Mouse (Mus musculus) lung, embryonic 14.5 days (tissue): ENCODE results near the gene Cdc42ep2. TPM values are rescaled to one million over a fixed set of nuclear protein-coding genes. Genes with fewer than 3 reads are reported as not detected.

Source experiments
- ATAC-seq: fragments of 200-750 bp; cut with Nextera tagmentation; 2 replicates; pipeline ENCODE4 v1.8.0; 2017; ENCODE audit warnings: mild to moderate bottlenecking, moderate TSS enrichment, moderate library complexity; ENCODE audit not compliant: insufficient read depth
- DNase-seq: peaks from one replicate; pipeline ENCODE4 v3.0.0-alpha.2; 2015
- H3K27ac ChIP-seq: fragments of 300-500 bp; sonication (generic); 2 replicates; pipeline ENCODE4 v1.5.1; 2014; ENCODE audit warnings: low read depth, mild to moderate bottlenecking, moderate library complexity
- H3K27me3 ChIP-seq: fragments of 300-500 bp; sonication (generic); 2 replicates; pipeline ENCODE4 v1.6.1; 2014; ENCODE audit warnings: low read length, control low read depth; ENCODE audit not compliant: insufficient read depth
- H3K36me3 ChIP-seq: fragments of 300-500 bp; sonication (generic); 2 replicates; pipeline ENCODE4 v1.6.1; 2014; ENCODE audit warnings: control low read depth; ENCODE audit not compliant: insufficient read depth
- H3K4me1 ChIP-seq: fragments of 300-500 bp; sonication (generic); 2 replicates; pipeline ENCODE4 v1.6.1; 2014; ENCODE audit warnings: antibody characterized with exemption, control low read depth; ENCODE audit not compliant: insufficient read depth
- H3K4me2 ChIP-seq: fragments of 300-500 bp; sonication (generic); 2 replicates; pipeline ENCODE4 v1.6.1; 2014; ENCODE audit warnings: mild to moderate bottlenecking
- H3K4me3 ChIP-seq: fragments of 300-500 bp; sonication (generic); 2 replicates; pipeline ENCODE4 v1.5.1; 2014; ENCODE audit warnings: low read depth, low read length
- H3K9ac ChIP-seq: fragments of 300-500 bp; sonication (generic); 2 replicates; pipeline ENCODE4 v1.6.1; 2014
- H3K9me3 ChIP-seq: fragments of 300-500 bp; sonication (generic); 2 replicates; pipeline ENCODE4 v1.6.1; 2016; ENCODE audit warnings: low read depth, low read length, control low read depth
- CTCF ChIP-seq: IDR thresholded peaks from 2 replicates; pipeline ENCODE4 v1.5.1; 2016; ENCODE audit warnings: antibody characterized with exemption, low read depth
- WGBS: fragments of 180-500 bp; shearing (Covaris S2); extraction: QIAGEN DNeasy Blood & Tissue Kit; methylation state at CpG from one replicate; pipeline ENCODE4 v1.1.7; 2014; 5-methylcytosine and 5-hydroxymethylcytosine counted together
- polyA plus RNA-seq: library from polyadenylated mRNA; unstranded; fragments of >200 nt; fragmentation: Nextera tagmentation; extraction: Ambion mirVana; gene quantifications from 2 replicates; pipeline ENCODE4 v1.2.1, GENCODE M21; 2014

Gene Cdc42ep2
- 9.8 and 9.9 TPM in 2 replicates for polyA plus RNA-seq

- ATAC-seq, result peak; percentile 93
- Histone ChIP-seq H3K27ac (peak within 1 kb of the TSS; percentile 93), H3K4me3 (peak within 1 kb of the TSS; percentile 64), H3K9ac (peak within 1 kb of the TSS; percentile 62), H3K4me2 (peak within 1 kb of the TSS; percentile 96), H3K4me1 (peaks cover 31% of the 10 kb centered on the region), H3K9me3 (no peaks in the 10 kb centered on the region), H3K27me3 (no peaks in the 10 kb centered on the region), H3K36me3 (no peaks in the 10 kb centered on the region)
- peak; percentile 98 for DNase-seq
- under 1% methylated on average over 18 of the region's 18 CpGs for WGBS
- TF ChIP-seq CTCF, result no peak
Measured at GRCm38 (mm10) chr19:5924713-5925093, at the start of gene Cdc42ep2. Cdc42ep2 (minus strand) TSS chr19:5924816.

GRCm38 (mm10) chr19:5967664-5968063 is 43.0 kb upstream of the Cdc42ep2 start:
- Histone ChIP-seq H3K4me2 (no peak overlapping the region), H3K27me3 (no peaks in the 10 kb centered on the region), H3K4me1 (peaks cover 3% of the 10 kb centered on the region; the same call in 1 of the 2 replicates), H3K36me3 (no peaks in the 10 kb centered on the region), H3K4me3 (no peak overlapping the region), H3K9ac (no peak overlapping the region), H3K9me3 (no peaks in the 10 kb centered on the region), H3K27ac (no peak overlapping the region)
- WGBS, result 75% methylated on average over 10 of the region's 10 CpGs
- DNase-seq (no peak), ATAC-seq (no peak)
- TF ChIP-seq CTCF, result no peak

GRCm38 (mm10) chr19:5966786-5967185 is 42.2 kb upstream of the Cdc42ep2 start:
- DNase-seq (no peak), ATAC-seq (no peak)
- H3K4me1 ChIP-seq, result peaks cover 3% of the 10 kb centered on the region; the same call in 1 of the 2 replicates
- H3K9me3 ChIP-seq, result no peaks in the 10 kb centered on the region
- 70% methylated on average over 6 of the region's 6 CpGs for WGBS
- no peaks in the 10 kb centered on the region for H3K27me3 ChIP-seq
- H3K27ac ChIP-seq, result no peak overlapping the region
- H3K4me3 ChIP-seq, result no peak overlapping the region
- H3K36me3 ChIP-seq, result peaks cover under 1% of the 10 kb centered on the region; the same call in 1 of the 2 replicates
- H3K4me2 ChIP-seq, result no peak overlapping the region
- no peak overlapping the region for H3K9ac ChIP-seq
- no peak for TF ChIP-seq CTCF

GRCm38 (mm10) chr19:5965910-5966309 is 41.3 kb upstream of the Cdc42ep2 start:
- DNase-seq, result no peak
- peaks cover 3% of the 10 kb centered on the region; the same call in 1 of the 2 replicates for H3K4me1 ChIP-seq
- ATAC-seq, result no peak
- no peak overlapping the region for H3K9ac ChIP-seq
- H3K9me3 ChIP-seq, result no peaks in the 10 kb centered on the region
- H3K4me3 ChIP-seq, result no peak overlapping the region
- TF ChIP-seq CTCF, result no peak
- H3K36me3 ChIP-seq, result peaks cover 9% of the 10 kb centered on the region
- 81% methylated on average over 2 of the region's 2 CpGs for WGBS
- H3K27ac ChIP-seq, result no peak overlapping the region
- H3K4me2 ChIP-seq, result no peak overlapping the region
- H3K27me3 ChIP-seq, result no peaks in the 10 kb centered on the region

GRCm38 (mm10) chr19:5965280-5965679 is 40.7 kb upstream of the Cdc42ep2 start:
- no peak overlapping the region; the same call in 1 of the 2 replicates for H3K4me3 ChIP-seq
- H3K36me3 ChIP-seq, result peaks cover 16% of the 10 kb centered on the region
- H3K27me3 ChIP-seq, result no peaks in the 10 kb centered on the region
- 0 out of 2 replicates have a peak overlapping the region, but pooled peaks have one; percentile 6 for H3K9ac ChIP-seq
- ATAC-seq (no peak), DNase-seq (peak; percentile 94)
- no peaks in the 10 kb centered on the region for H3K9me3 ChIP-seq
- no peak overlapping the region for H3K4me2 ChIP-seq
- H3K27ac ChIP-seq, result no peak overlapping the region
- H3K4me1 ChIP-seq, result peaks cover 3% of the 10 kb centered on the region; the same call in 1 of the 2 replicates
- 4% methylated on average over 4 of the region's 4 CpGs for WGBS
- TF ChIP-seq CTCF, result peak; percentile 92

- peak overlapping the region; percentile 69 for H3K4me2 ChIP-seq
- no peaks in the 10 kb centered on the region for H3K27me3 ChIP-seq
- TF ChIP-seq CTCF, result no peak
- peaks cover 18% of the 10 kb centered on the region for H3K36me3 ChIP-seq
- no peaks in the 10 kb centered on the region for H3K9me3 ChIP-seq
- DNase-seq, result no peak
- H3K4me3 ChIP-seq, result peak overlapping the region; percentile 82
- WGBS, result 86% methylated on average over 2 of the region's 2 CpGs
- H3K4me1 ChIP-seq, result peaks cover 3% of the 10 kb centered on the region; the same call in 1 of the 2 replicates
- H3K27ac ChIP-seq, result 0 out of 2 replicates have a peak overlapping the region, but pooled peaks have one; percentile 16
- no peak for ATAC-seq
- H3K9ac ChIP-seq, result peak overlapping the region; percentile 6; the same call in 1 of the 2 replicates
Measured at GRCm38 (mm10) chr19:5964804-5965203, 40.2 kb upstream of the Cdc42ep2 start.

GRCm38 (mm10) chr19:5963883-5964562 is 39.4 kb upstream of the Cdc42ep2 start, which contains the start of gene Pola2:
Pola2 (minus strand) TSS chr19:5964202.
- Histone ChIP-seq H3K4me2 (peak within 1 kb of the TSS; percentile 69), H3K27ac (peak within 1 kb of the TSS; percentile 70), H3K9me3 (no peaks in the 10 kb centered on the region), H3K4me3 (peak within 1 kb of the TSS; percentile 82), H3K27me3 (no peaks in the 10 kb centered on the region), H3K4me1 (peaks cover 3% of the 10 kb centered on the region; the same call in 1 of the 2 replicates), H3K9ac (peak within 1 kb of the TSS; percentile 82), H3K36me3 (peaks cover 25% of the 10 kb centered on the region)
- DNase-seq (peak; percentile 95), ATAC-seq (peak; percentile 91)
- peak; percentile 4; the same call in 1 of the 2 replicates for TF ChIP-seq CTCF
- under 1% methylated on average over 50 of the region's 50 CpGs for WGBS
